Mouse (Mus musculus): Measurements from ENCODE around the gene Myo1d. TPM values are rescaled to one million over a fixed set of nuclear protein-coding genes. Genes with fewer than 3 reads are reported as not detected.

Myo1d gene
- polyA plus RNA-seq, 1 experiment from 2014 or later, result 2.8 TPM

- no peak overlapping the region for H3K9ac ChIP-seq
- 84% methylated on average over 2 of the region's 2 CpGs for WGBS
- no peaks in the 10 kb centered on the region for H3K36me3 ChIP-seq (replicated peaks)
- H3K9me3 ChIP-seq, result no peaks in the 10 kb centered on the region
- no peak overlapping the region for H3K4me3 ChIP-seq (replicated peaks)
- peaks cover 15% of the 10 kb centered on the region for H3K27me3 ChIP-seq
- H3K4me1 ChIP-seq, result peaks cover 7% of the 10 kb centered on the region
- no peak for ATAC-seq (ENCODE audit: low FRiP score)
- no peak overlapping the region for H3K4me2 ChIP-seq
- no peak overlapping the region for H3K27ac ChIP-seq
These were observed 2.1 kb downstream of the Myo1d start for GRCm38 (mm10) chr11:80777708-80778107.

GRCm38 (mm10) chr11:80775535-80775934, 4.3 kb downstream of the Myo1d start:
- H3K27me3 ChIP-seq, result peaks cover 15% of the 10 kb centered on the region
- no peak for ATAC-seq (ENCODE audit: low FRiP score)
- H3K9ac ChIP-seq, result no peak overlapping the region
- no peak overlapping the region for H3K27ac ChIP-seq
- no peak overlapping the region for H3K4me2 ChIP-seq
- H3K9me3 ChIP-seq, result no peaks in the 10 kb centered on the region
- H3K4me3 ChIP-seq (replicated peaks), result no peak overlapping the region
- no peaks in the 10 kb centered on the region for H3K36me3 ChIP-seq (replicated peaks)
- H3K4me1 ChIP-seq, result peaks cover 7% of the 10 kb centered on the region
- 81% methylated on average over 3 of the region's 3 CpGs for WGBS

- no peaks in the 10 kb centered on the region; the same call in 1 of the 2 replicates for H3K27me3 ChIP-seq
- H3K4me3 ChIP-seq (replicated peaks), result no peak overlapping the region
- no peak for ATAC-seq (ENCODE audit: low FRiP score)
- no peak overlapping the region for H3K27ac ChIP-seq
- no peaks in the 10 kb centered on the region for H3K9me3 ChIP-seq
- no peak overlapping the region for H3K4me2 ChIP-seq
- WGBS, result 82% methylated on average over 6 of the region's 6 CpGs
- no peaks in the 10 kb centered on the region; the same call in 1 of the 2 replicates for H3K4me1 ChIP-seq
- no peak overlapping the region for H3K9ac ChIP-seq
- H3K36me3 ChIP-seq (replicated peaks), result no peaks in the 10 kb centered on the region
These were observed 7.1 kb downstream of the Myo1d start for GRCm38 (mm10) chr11:80772595-80773210.

GRCm38 (mm10) chr11:80771596-80772250, 8.1 kb downstream of the Myo1d start:
- Histone ChIP-seq H3K4me3 (replicated peaks) (no peak overlapping the region), H3K27ac (no peak overlapping the region), H3K4me1 (no peaks in the 10 kb centered on the region; the same call in 1 of the 2 replicates), H3K27me3 (no peaks in the 10 kb centered on the region; the same call in 1 of the 2 replicates), H3K9me3 (no peaks in the 10 kb centered on the region), H3K36me3 (replicated peaks) (no peaks in the 10 kb centered on the region), H3K9ac (no peak overlapping the region), H3K4me2 (no peak overlapping the region)
- ATAC-seq (ENCODE audit: low FRiP score), result no peak
- 86% methylated on average over 5 of the region's 5 CpGs for WGBS

GRCm38 (mm10) chr11:80771186-80771585, 8.6 kb downstream of the Myo1d start:
- Histone ChIP-seq H3K27me3 (no peaks in the 10 kb centered on the region; the same call in 1 of the 2 replicates), H3K4me1 (no peaks in the 10 kb centered on the region; the same call in 1 of the 2 replicates), H3K9me3 (no peaks in the 10 kb centered on the region), H3K27ac (no peak overlapping the region), H3K4me2 (no peak overlapping the region), H3K4me3 (replicated peaks) (no peak overlapping the region), H3K36me3 (replicated peaks) (no peaks in the 10 kb centered on the region), H3K9ac (no peak overlapping the region)
- 82% methylated on average over 3 of the region's 3 CpGs for WGBS
- ATAC-seq (ENCODE audit: low FRiP score), result no peak

- Histone ChIP-seq H3K27me3 (no peaks in the 10 kb centered on the region), H3K9ac (no peak overlapping the region), H3K36me3 (replicated peaks) (no peaks in the 10 kb centered on the region), H3K4me3 (replicated peaks) (no peak overlapping the region), H3K27ac (no peak overlapping the region), H3K4me1 (no peaks in the 10 kb centered on the region; the same call in 1 of the 2 replicates), H3K9me3 (no peaks in the 10 kb centered on the region), H3K4me2 (no peak overlapping the region)
- WGBS, result 77% methylated on average over 3 of the region's 3 CpGs
- no peak for ATAC-seq (ENCODE audit: low FRiP score)
These were observed 12.6 kb downstream of the Myo1d start for GRCm38 (mm10) chr11:80767320-80767617.

- ATAC-seq (ENCODE audit: low FRiP score), result no peak
- Histone ChIP-seq H3K9ac (no peak overlapping the region), H3K27me3 (no peaks in the 10 kb centered on the region), H3K36me3 (replicated peaks) (no peaks in the 10 kb centered on the region), H3K4me1 (no peaks in the 10 kb centered on the region; the same call in 1 of the 2 replicates), H3K27ac (no peak overlapping the region), H3K9me3 (no peaks in the 10 kb centered on the region), H3K4me2 (no peak overlapping the region), H3K4me3 (replicated peaks) (no peak overlapping the region)
- WGBS, result 89% methylated on average over 6 of the region's 6 CpGs
These were observed 13.1 kb downstream of the Myo1d start for GRCm38 (mm10) chr11:80766472-80767319.

GRCm38 (mm10) chr11:80766068-80766467, 13.8 kb downstream of the Myo1d start:
- H3K27me3 ChIP-seq, result no peaks in the 10 kb centered on the region
- H3K9me3 ChIP-seq, result no peaks in the 10 kb centered on the region
- H3K36me3 ChIP-seq (replicated peaks), result no peaks in the 10 kb centered on the region
- no peak overlapping the region for H3K27ac ChIP-seq
- no peak overlapping the region for H3K4me3 ChIP-seq (replicated peaks)
- no peaks in the 10 kb centered on the region; the same call in 1 of the 2 replicates for H3K4me1 ChIP-seq
- ATAC-seq (ENCODE audit: low FRiP score), result no peak
- no peak overlapping the region for H3K4me2 ChIP-seq
- 94% methylated on average over 4 of the region's 4 CpGs for WGBS
- H3K9ac ChIP-seq, result no peak overlapping the region

GRCm38 (mm10) chr11:80762066-80762465, 17.8 kb downstream of the Myo1d start:
- no peaks in the 10 kb centered on the region for H3K36me3 ChIP-seq (replicated peaks)
- ATAC-seq (ENCODE audit: low FRiP score), result no peak
- H3K4me3 ChIP-seq (replicated peaks), result no peak overlapping the region
- H3K9ac ChIP-seq, result no peak overlapping the region
- 82% methylated on average over 4 of the region's 4 CpGs for WGBS
- no peaks in the 10 kb centered on the region for H3K4me1 ChIP-seq
- H3K27ac ChIP-seq, result no peak overlapping the region
- no peaks in the 10 kb centered on the region for H3K9me3 ChIP-seq
- H3K4me2 ChIP-seq, result no peak overlapping the region
- no peaks in the 10 kb centered on the region for H3K27me3 ChIP-seq

GRCm38 (mm10) chr11:80761285-80761974, 18.4 kb downstream of the Myo1d start:
- no peak overlapping the region for H3K4me3 ChIP-seq (replicated peaks)
- WGBS, result 89% methylated on average over 3 of the region's 3 CpGs
- H3K4me1 ChIP-seq, result no peaks in the 10 kb centered on the region
- H3K9me3 ChIP-seq, result no peaks in the 10 kb centered on the region
- ATAC-seq (ENCODE audit: low FRiP score), result no peak
- no peaks in the 10 kb centered on the region for H3K27me3 ChIP-seq
- no peak overlapping the region for H3K27ac ChIP-seq
- H3K36me3 ChIP-seq (replicated peaks), result no peaks in the 10 kb centered on the region
- H3K9ac ChIP-seq, result no peak overlapping the region
- no peak overlapping the region for H3K4me2 ChIP-seq

- no peak for ATAC-seq (ENCODE audit: low FRiP score)
- 92% methylated on average over 3 of the region's 3 CpGs for WGBS
- H3K27me3 ChIP-seq, result no peaks in the 10 kb centered on the region
These were observed 20.8 kb downstream of the Myo1d start for GRCm38 (mm10) chr11:80759023-80759422.

GRCm38 (mm10) chr11:80754201-80754600, 25.6 kb downstream of the Myo1d start:
- 78% methylated on average over 2 of the region's 2 CpGs for WGBS
- no peak overlapping the region for H3K27ac ChIP-seq
- H3K36me3 ChIP-seq (replicated peaks), result no peaks in the 10 kb centered on the region
- no peak overlapping the region for H3K4me2 ChIP-seq
- no peak for ATAC-seq (ENCODE audit: low FRiP score)
- no peaks in the 10 kb centered on the region for H3K27me3 ChIP-seq
- no peak overlapping the region for H3K4me3 ChIP-seq (replicated peaks)
- no peaks in the 10 kb centered on the region for H3K9me3 ChIP-seq
- H3K4me1 ChIP-seq, result no peaks in the 10 kb centered on the region
- H3K9ac ChIP-seq, result no peak overlapping the region

More at GRCm38 (mm10) chr11:80759023-80759422, 20.8 kb downstream of the Myo1d start:
- Histone ChIP-seq H3K4me3 (replicated peaks) (no peak overlapping the region), H3K27ac (no peak overlapping the region), H3K9me3 (no peaks in the 10 kb centered on the region), H3K9ac (no peak overlapping the region), H3K36me3 (replicated peaks) (no peaks in the 10 kb centered on the region), H3K4me2 (no peak overlapping the region), H3K4me1 (no peaks in the 10 kb centered on the region)

Data from forebrain, embryonic 12.5 days (tissue).